Mouse (Mus musculus): ENCODE data around the gene Palm2.

DNA sequence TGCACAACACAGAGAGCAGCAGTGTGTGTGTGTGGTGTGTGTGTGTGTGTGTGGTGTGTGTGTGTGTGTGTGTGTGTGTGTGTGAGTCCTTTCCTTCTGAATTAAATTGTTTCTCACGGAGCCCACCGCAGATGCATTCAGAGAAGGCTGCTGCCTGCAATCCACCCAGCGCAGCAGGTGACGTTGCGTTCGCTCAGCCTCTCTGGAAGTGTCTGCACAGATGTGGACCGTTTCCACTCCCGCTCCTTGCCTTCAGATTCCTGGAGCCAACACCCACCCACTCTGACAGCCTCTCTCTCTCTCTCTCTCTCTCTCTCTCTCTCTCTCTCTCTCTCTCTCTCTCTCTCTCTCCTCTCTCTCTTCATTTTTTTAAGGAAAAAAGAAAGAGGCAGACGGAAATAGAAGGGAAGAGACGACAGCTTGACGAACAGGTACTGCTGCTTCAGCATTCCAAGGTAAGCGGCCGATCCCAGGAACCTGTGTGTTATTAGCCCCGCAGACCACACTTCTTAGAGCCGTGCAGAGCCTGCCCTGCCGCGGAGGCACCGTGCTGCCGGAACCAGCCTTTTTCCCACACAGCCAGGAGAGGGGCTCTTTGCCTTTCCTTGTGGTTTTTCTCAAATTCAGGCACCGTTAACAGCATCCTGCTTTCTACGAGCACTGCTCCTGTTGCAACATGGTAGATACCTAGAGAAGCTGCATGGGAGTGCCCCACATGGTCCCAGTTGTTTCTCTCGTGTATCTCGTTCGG lies 203.8 kb downstream of the Palm2 start:
- TF ChIP-seq CTCF (IDR thresholded peaks at IDR 0.05; ENCODE audit: control insufficient read depth, insufficient read depth, low read length) (no peak), POLR2A (IDR thresholded peaks at IDR 0.05; ENCODE audit: borderline replicate concordance, control insufficient read depth, low read depth, low read length) (no peak)
